Mouse (Mus musculus) neural tube, embryonic 15.5 days (tissue): ENCODE results near the gene Atp2a3. TPM values are rescaled to one million over a fixed set of nuclear protein-coding genes. Genes with fewer than 3 reads are reported as not detected.
A peak's percentile ranks its signal among the peaks of the same experiment; 100 is the strongest.

Source experiments
- ATAC-seq: fragments of 200-750 bp; cut with Nextera tagmentation; 2 replicates; pipeline ENCODE4 v1.8.0; 2017; ENCODE audit warnings: mild to moderate bottlenecking, moderate TSS enrichment, moderate library complexity; ENCODE audit not compliant: low FRiP score
- H3K27ac ChIP-seq: fragments of 300-500 bp; sonication (generic); replicated peaks from 2 replicates; pipeline ENCODE4 v1.5.1; 2015; ENCODE audit warnings: mild to moderate bottlenecking, inconsistent platforms
- H3K27me3 ChIP-seq: fragments of 300-500 bp; sonication (generic); replicated peaks from 2 replicates; pipeline ENCODE4 v1.6.1; 2015; ENCODE audit warnings: inconsistent platforms
- H3K36me3 ChIP-seq: fragments of 300-500 bp; sonication (generic); 2 replicates; pipeline ENCODE4 v1.6.1; 2015; ENCODE audit warnings: inconsistent platforms
- H3K4me1 ChIP-seq: fragments of 300-500 bp; sonication (generic); 2 replicates; pipeline ENCODE4 v1.6.1; 2015; ENCODE audit warnings: inconsistent platforms
- H3K4me2 ChIP-seq: fragments of 300-500 bp; sonication (generic); 2 replicates; pipeline ENCODE4 v1.6.1; 2015; ENCODE audit warnings: inconsistent platforms, mild to moderate bottlenecking, moderate library complexity
- H3K4me3 ChIP-seq: fragments of 300-500 bp; sonication (generic); replicated peaks from 2 replicates; pipeline ENCODE4 v1.5.1; 2015; ENCODE audit warnings: mild to moderate bottlenecking, inconsistent platforms
- H3K9ac ChIP-seq: fragments of 300-500 bp; sonication (generic); replicated peaks from 2 replicates; pipeline ENCODE4 v1.6.1; 2015; ENCODE audit warnings: mild to moderate bottlenecking, inconsistent platforms
- H3K9me3 ChIP-seq: fragments of 300-500 bp; sonication (generic); replicated peaks from 2 replicates; pipeline ENCODE4 v1.6.1; 2016; ENCODE audit warnings: inconsistent platforms
- WGBS: fragments of 180-500 bp; shearing (Covaris S2); methylation state at CpG from one replicate; pipeline ENCODE4 v1.1.7; 2015; ENCODE audit warnings: mixed read lengths; 5-methylcytosine and 5-hydroxymethylcytosine counted together
- polyA plus RNA-seq: library from polyadenylated mRNA; unstranded; fragments of >200 nt; fragmentation: Nextera tagmentation; extraction: Ambion mirVana; gene quantifications from 2 replicates; pipeline ENCODE4 v1.2.1, GENCODE M21; 2015

Atp2a3 gene
- polyA plus RNA-seq, 1 experiment from 2014 or later: 0.75 TPM

GRCm38 (mm10) chr11:72959924-72960679 is 867 bp upstream of the Atp2a3 start:
- 11% methylated on average over 15 of the region's 15 CpGs for WGBS
- Histone ChIP-seq H3K9ac (no peak overlapping the region), H3K27me3 (peaks cover 46% of the 10 kb centered on the region), H3K4me1 (peaks cover 13% of the 10 kb centered on the region), H3K4me2 (no peak overlapping the region), H3K27ac (no peak overlapping the region), H3K36me3 (no peaks in the 10 kb centered on the region), H3K4me3 (no peak overlapping the region), H3K9me3 (no peaks in the 10 kb centered on the region)
- ATAC-seq: no peak

- H3K4me3 ChIP-seq: peak overlapping the region; percentile 29
- peaks cover 13% of the 10 kb centered on the region for H3K4me1 ChIP-seq
- H3K9ac ChIP-seq: no peak overlapping the region
- H3K9me3 ChIP-seq: no peaks in the 10 kb centered on the region
- peaks cover 46% of the 10 kb centered on the region for H3K27me3 ChIP-seq
- WGBS: 4% methylated on average over 15 of the region's 15 CpGs
- peak overlapping the region; percentile 51 for H3K4me2 ChIP-seq
- no peaks in the 10 kb centered on the region for H3K36me3 ChIP-seq
- ATAC-seq: no peak
- H3K27ac ChIP-seq: no peak overlapping the region
These were observed 272 bp upstream of the Atp2a3 start for GRCm38 (mm10) chr11:72960723-72961071.

DNA sequence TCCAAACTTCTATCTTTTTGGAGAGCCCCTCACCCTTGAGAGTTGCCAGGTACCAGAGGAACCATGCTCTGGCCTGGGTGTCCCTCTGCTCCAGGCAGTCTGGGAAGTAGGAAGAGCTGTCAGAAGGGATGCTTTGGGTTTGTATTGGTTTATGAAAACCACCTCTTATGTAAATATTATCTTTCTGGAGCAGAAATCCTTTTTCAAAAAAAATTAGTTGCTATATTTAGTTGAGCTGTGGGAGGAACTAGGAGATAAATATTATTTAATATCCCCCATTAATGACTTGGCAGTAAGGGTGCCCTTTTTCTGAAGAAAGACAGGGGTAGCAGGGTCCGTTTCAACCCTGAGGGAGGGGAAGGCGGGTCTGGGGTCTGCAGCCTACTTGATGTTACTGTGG is 1.4 kb downstream of the Atp2a3 start:
- H3K36me3 ChIP-seq: no peaks in the 10 kb centered on the region
- no peak overlapping the region for H3K27ac ChIP-seq
- H3K9me3 ChIP-seq: no peaks in the 10 kb centered on the region
- H3K9ac ChIP-seq: no peak overlapping the region
- no peak overlapping the region for H3K4me2 ChIP-seq
- H3K4me3 ChIP-seq: no peak overlapping the region
- H3K27me3 ChIP-seq: peaks cover 46% of the 10 kb centered on the region
- H3K4me1 ChIP-seq: peaks cover 13% of the 10 kb centered on the region
- no peak for ATAC-seq
- 80% methylated on average over 2 of the region's 2 CpGs for WGBS

GRCm38 (mm10) chr11:72963058-72963788 is 2.3 kb downstream of the Atp2a3 start:
- Histone ChIP-seq H3K27me3 (peaks cover 46% of the 10 kb centered on the region), H3K9me3 (no peaks in the 10 kb centered on the region), H3K9ac (no peak overlapping the region), H3K27ac (no peak overlapping the region), H3K4me2 (no peak overlapping the region), H3K4me3 (no peak overlapping the region), H3K4me1 (peaks cover 13% of the 10 kb centered on the region), H3K36me3 (no peaks in the 10 kb centered on the region)
- ATAC-seq: no peak
- 50% methylated on average over 7 of the region's 7 CpGs for WGBS

DNA sequence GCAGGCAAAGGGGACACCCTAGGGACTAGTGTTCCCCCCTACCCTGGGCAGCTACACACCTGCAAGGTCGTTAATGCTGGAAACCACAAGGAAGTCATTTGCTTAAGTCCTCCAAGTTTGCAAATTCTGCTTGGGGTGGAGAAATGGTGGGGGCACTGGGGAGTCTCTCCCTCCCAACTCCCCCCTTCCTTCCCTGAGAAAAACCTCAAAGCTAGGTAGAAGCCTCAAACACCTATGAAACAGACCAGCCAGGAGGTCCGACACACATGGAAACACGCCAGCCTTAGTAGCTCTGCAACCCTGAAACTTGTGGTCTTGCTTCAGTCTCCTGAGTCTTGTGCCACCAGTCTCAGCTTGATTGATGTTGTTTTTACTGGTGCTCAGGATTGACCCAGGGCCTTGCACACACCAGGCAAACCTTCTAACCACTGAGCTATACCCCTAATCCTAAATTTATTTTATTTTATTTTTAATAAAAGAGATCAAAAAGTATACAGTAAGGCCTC is 2.9 kb downstream of the Atp2a3 start:
- 73% methylated on average over 3 of the region's 3 CpGs for WGBS
- Histone ChIP-seq H3K9me3 (no peaks in the 10 kb centered on the region), H3K4me1 (peaks cover 13% of the 10 kb centered on the region), H3K36me3 (no peaks in the 10 kb centered on the region), H3K27ac (no peak overlapping the region), H3K4me2 (no peak overlapping the region), H3K4me3 (no peak overlapping the region), H3K27me3 (peaks cover 46% of the 10 kb centered on the region), H3K9ac (no peak overlapping the region)
- no peak for ATAC-seq

GRCm38 (mm10) chr11:72974995-72975503 is 14.1 kb downstream of the Atp2a3 start:
- no peaks in the 10 kb centered on the region for H3K27me3 ChIP-seq
- no peaks in the 10 kb centered on the region for H3K4me1 ChIP-seq
- no peak overlapping the region for H3K4me3 ChIP-seq
- no peak overlapping the region for H3K27ac ChIP-seq
- H3K36me3 ChIP-seq: no peaks in the 10 kb centered on the region
- ATAC-seq: no peak
- no peak overlapping the region for H3K9ac ChIP-seq
- WGBS: 88% methylated on average over 13 of the region's 13 CpGs
- H3K4me2 ChIP-seq: no peak overlapping the region
- H3K9me3 ChIP-seq: no peaks in the 10 kb centered on the region

DNA sequence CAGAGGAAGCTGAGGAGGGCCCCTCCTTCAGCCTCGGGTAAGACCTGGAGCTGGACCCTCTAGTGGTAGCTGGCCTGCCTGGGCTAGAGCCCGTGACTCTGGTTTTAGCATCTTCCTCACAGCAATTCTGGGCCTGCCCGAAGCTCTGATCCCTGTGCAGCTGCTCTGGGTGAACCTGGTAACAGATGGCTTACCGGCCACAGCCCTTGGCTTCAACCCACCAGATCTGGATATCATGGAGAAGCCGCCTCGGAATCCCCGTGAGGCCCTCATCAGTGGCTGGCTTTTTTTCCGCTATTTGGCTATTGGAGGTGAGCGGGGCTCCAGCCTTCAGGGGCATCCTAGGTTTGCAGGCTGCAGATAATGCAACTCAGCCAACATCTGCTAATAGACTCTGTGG is 21.5 kb downstream of the Atp2a3 start:
- WGBS: 85% methylated on average over 9 of the region's 9 CpGs
- H3K9me3 ChIP-seq: no peaks in the 10 kb centered on the region

DNA sequence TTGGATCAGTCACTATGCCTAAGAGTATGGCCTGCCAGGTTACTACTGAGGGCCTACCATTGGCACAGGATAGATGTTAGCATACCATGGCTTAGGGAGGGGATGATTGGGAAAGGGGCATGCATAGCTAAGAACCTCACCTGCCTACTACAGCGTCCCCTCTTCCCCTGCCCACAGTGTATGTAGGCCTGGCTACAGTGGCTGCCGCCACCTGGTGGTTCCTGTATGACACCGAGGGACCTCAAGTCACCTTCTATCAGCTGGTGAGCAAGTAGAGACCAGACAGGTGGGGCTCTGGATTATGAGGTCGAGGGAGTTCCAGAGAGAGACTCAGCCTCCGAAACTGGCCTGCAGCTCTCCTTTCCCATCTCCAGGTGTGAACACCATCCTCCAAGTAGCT is 22.3 kb downstream of the Atp2a3 start:
- no peak for ATAC-seq
- Histone ChIP-seq H3K27ac (no peak overlapping the region), H3K36me3 (no peaks in the 10 kb centered on the region), H3K4me3 (no peak overlapping the region), H3K27me3 (no peaks in the 10 kb centered on the region), H3K4me2 (no peak overlapping the region), H3K9ac (no peak overlapping the region), H3K9me3 (no peaks in the 10 kb centered on the region), H3K4me1 (no peaks in the 10 kb centered on the region)
- WGBS: 47% methylated on average over 5 of the region's 5 CpGs

More for the DNA sequence above, 21.5 kb downstream of the Atp2a3 start:
- ATAC-seq: no peak
- Histone ChIP-seq H3K36me3 (no peaks in the 10 kb centered on the region), H3K27me3 (no peaks in the 10 kb centered on the region), H3K4me3 (no peak overlapping the region), H3K4me2 (no peak overlapping the region), H3K27ac (no peak overlapping the region), H3K9ac (no peak overlapping the region), H3K4me1 (no peaks in the 10 kb centered on the region)

DNA sequence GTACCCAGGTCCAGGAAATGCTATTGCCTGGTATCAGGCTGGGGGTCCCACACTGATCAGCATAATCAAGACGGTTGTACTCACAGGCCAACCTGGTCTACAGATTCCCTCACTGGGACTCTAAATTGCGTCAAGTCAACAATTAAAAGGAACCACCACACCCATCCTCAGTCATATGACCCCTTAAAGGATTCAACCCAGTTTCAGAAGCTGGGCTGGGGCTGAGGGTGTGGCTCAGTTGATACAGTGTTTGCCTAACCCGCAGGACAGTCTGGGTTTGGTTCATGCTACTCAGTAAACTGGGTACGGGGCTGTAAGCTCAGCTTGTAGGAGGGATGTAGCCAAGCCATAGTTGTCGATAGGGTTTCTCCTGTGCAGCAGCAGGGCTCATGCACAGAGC is 25.8 kb downstream of the Atp2a3 start:
- no peak for ATAC-seq
- H3K27ac ChIP-seq: no peak overlapping the region
- H3K4me2 ChIP-seq: no peak overlapping the region
- H3K9ac ChIP-seq: no peak overlapping the region
- H3K36me3 ChIP-seq: no peaks in the 10 kb centered on the region
- 80% methylated on average over 5 of the region's 5 CpGs for WGBS
- no peak overlapping the region for H3K4me3 ChIP-seq
- H3K9me3 ChIP-seq: no peaks in the 10 kb centered on the region
- no peaks in the 10 kb centered on the region for H3K27me3 ChIP-seq
- no peaks in the 10 kb centered on the region for H3K4me1 ChIP-seq

GRCm38 (mm10) chr11:72987234-72987633 is 26.3 kb downstream of the Atp2a3 start:
- Histone ChIP-seq H3K4me1 (no peaks in the 10 kb centered on the region), H3K27me3 (no peaks in the 10 kb centered on the region), H3K27ac (no peak overlapping the region), H3K9me3 (no peaks in the 10 kb centered on the region), H3K4me2 (no peak overlapping the region), H3K36me3 (no peaks in the 10 kb centered on the region), H3K4me3 (no peak overlapping the region), H3K9ac (no peak overlapping the region)
- ATAC-seq: no peak
- WGBS: 72% methylated on average over 5 of the region's 5 CpGs

GRCm38 (mm10) chr11:72987807-72988206 is 26.8 kb downstream of the Atp2a3 start:
- H3K9me3 ChIP-seq: no peaks in the 10 kb centered on the region
- H3K27me3 ChIP-seq: no peaks in the 10 kb centered on the region
- no peak overlapping the region for H3K27ac ChIP-seq
- 81% methylated on average over 5 of the region's 5 CpGs for WGBS
- H3K4me1 ChIP-seq: no peaks in the 10 kb centered on the region
- no peak overlapping the region for H3K4me3 ChIP-seq
- no peaks in the 10 kb centered on the region for H3K36me3 ChIP-seq
- ATAC-seq: no peak
- no peak overlapping the region for H3K4me2 ChIP-seq
- no peak overlapping the region for H3K9ac ChIP-seq

DNA sequence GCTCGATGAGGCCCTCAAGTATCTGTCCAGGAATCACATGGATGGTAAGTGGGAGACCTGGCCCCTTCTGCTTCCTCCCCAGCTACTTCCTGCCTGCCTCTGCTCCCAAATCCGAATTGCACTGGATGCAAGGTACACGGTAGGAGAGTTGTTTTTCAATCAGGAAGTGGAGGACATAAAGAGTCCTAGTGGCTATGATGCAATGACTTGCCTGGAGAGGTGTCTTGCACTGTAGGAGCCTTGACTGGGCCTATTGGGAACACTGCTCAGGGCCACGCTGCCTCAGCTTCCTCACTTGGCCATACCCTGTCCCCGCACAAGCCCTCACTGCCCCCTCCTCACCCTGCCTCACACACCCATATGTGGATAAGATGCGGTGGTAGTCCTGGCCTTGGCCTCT is 28.1 kb downstream of the Atp2a3 start:
- H3K4me3 ChIP-seq: no peak overlapping the region
- no peak overlapping the region for H3K27ac ChIP-seq
- no peaks in the 10 kb centered on the region for H3K4me1 ChIP-seq
- H3K9ac ChIP-seq: no peak overlapping the region
- no peak overlapping the region for H3K4me2 ChIP-seq
- 89% methylated on average over 6 of the region's 6 CpGs for WGBS
- H3K27me3 ChIP-seq: no peaks in the 10 kb centered on the region
- H3K36me3 ChIP-seq: no peaks in the 10 kb centered on the region
- ATAC-seq: no peak
- no peaks in the 10 kb centered on the region for H3K9me3 ChIP-seq
